Mouse (Mus musculus) heart, embryonic 11.5 days (tissue): Measurements from ENCODE around the gene Cd38. TPM values are rescaled to one million over a fixed set of nuclear protein-coding genes. Genes with fewer than 3 reads are reported as not detected.

Experiments used
- polyA plus RNA-seq: library from polyadenylated mRNA; unstranded; fragments of >200 nt; fragmentation: Nextera tagmentation; extraction: Ambion mirVana; gene quantifications from 2 replicates; pipeline ENCODE4 v1.2.1, GENCODE M21; 2014

Gene Cd38
- polyA plus RNA-seq, 1 experiment from 2014 or later = 20.2 TPM

Other genes with a start within 250 kb of the Cd38 start
- gene Cc2d2a, start 206.2 kb upstream of the Cd38 start, polyA plus RNA-seq = 8.3 and 8.5 TPM in 2 replicates
- 0.23 TPM in 1 of 2 replicates, not detected in the other for gene Bst1, start 49.7 kb upstream of the Cd38 start, polyA plus RNA-seq
- 41.8 and 49.0 TPM in 2 replicates for gene Fbxl5, start 46.9 kb upstream of the Cd38 start, polyA plus RNA-seq
- gene Gm7879, start 44.6 kb downstream of the Cd38 start, polyA plus RNA-seq = not detected in 2 replicates
- not detected in 2 replicates for gene Fgfbp1, start 113.2 kb downstream of the Cd38 start, polyA plus RNA-seq
- gene Prom1, start 233.5 kb downstream of the Cd38 start, polyA plus RNA-seq = 20.5 and 20.7 TPM in 2 replicates